Mouse (Mus musculus) limb, embryonic 11.5 days (tissue): ENCODE results near the gene Krt7. TPM values are rescaled to one million over a fixed set of nuclear protein-coding genes. Genes with fewer than 3 reads are reported as not detected.

Experiments
- ATAC-seq: fragments of 200-750 bp; cut with Nextera tagmentation; 2 replicates; pipeline ENCODE4 v1.8.0; 2017; ENCODE audit warnings: low read depth; ENCODE audit not compliant: insufficient number of reproducible peaks, low FRiP score, low TSS enrichment
- DNase-seq: peaks from one replicate; pipeline ENCODE4 v3.0.0-alpha.2; 2015; ENCODE audit warnings: low spot score
- H3K27ac ChIP-seq: fragments of 300-500 bp; sonication (generic); replicated peaks from 2 replicates; pipeline ENCODE4 v1.5.1; 2014; ENCODE audit warnings: low read depth, mild to moderate bottlenecking, low read length
- H3K27me3 ChIP-seq: fragments of 300-500 bp; sonication (generic); 2 replicates; pipeline ENCODE4 v1.6.1; 2014; ENCODE audit warnings: mild to moderate bottlenecking, low read length, mixed read lengths; ENCODE audit not compliant: control insufficient read depth, insufficient read depth
- H3K36me3 ChIP-seq: fragments of 300-500 bp; sonication (generic); 2 replicates; pipeline ENCODE4 v1.6.1; 2014; ENCODE audit warnings: mild to moderate bottlenecking, low read length, moderate library complexity, mixed read lengths; ENCODE audit not compliant: control insufficient read depth, insufficient read depth
- H3K4me1 ChIP-seq: fragments of 300-500 bp; sonication (generic); 2 replicates; pipeline ENCODE4 v1.6.1; 2014; ENCODE audit warnings: low read length, mixed read lengths; ENCODE audit not compliant: control insufficient read depth, insufficient read depth
- H3K4me2 ChIP-seq: fragments of 300-500 bp; sonication (generic); 2 replicates; pipeline ENCODE4 v1.6.1; 2014; ENCODE audit warnings: low read depth, mild to moderate bottlenecking, moderate library complexity; ENCODE audit not compliant: severe bottlenecking
- H3K4me3 ChIP-seq: fragments of 300-500 bp; sonication (generic); 2 replicates; pipeline ENCODE4 v1.5.1; 2014; ENCODE audit warnings: low read depth, low read length
- H3K9ac ChIP-seq: fragments of 300-500 bp; sonication (generic); 2 replicates; pipeline ENCODE4 v1.6.1; 2014; ENCODE audit warnings: mild to moderate bottlenecking, low read length
- H3K9me3 ChIP-seq: fragments of 300-500 bp; sonication (generic); 2 replicates; pipeline ENCODE4 v1.6.1; 2016; ENCODE audit warnings: low read length; ENCODE audit not compliant: control insufficient read depth
- WGBS: fragments of 180-500 bp; shearing (Covaris S2); extraction: QIAGEN DNeasy Blood & Tissue Kit; methylation state at CpG from one replicate; pipeline ENCODE4 v1.1.7; 2014; 5-methylcytosine and 5-hydroxymethylcytosine counted together
- polyA plus RNA-seq: library from polyadenylated mRNA; unstranded; fragments of >200 nt; fragmentation: Nextera tagmentation; extraction: Ambion mirVana; gene quantifications from 2 replicates; pipeline ENCODE4 v1.2.1, GENCODE M21; 2014

The Krt7 gene
- 15.2 and 16.1 TPM in 2 replicates for polyA plus RNA-seq

GRCm38 (mm10) chr15:101410775-101411174 lies at the start of gene Krt7:
Krt7 (plus strand) TSS chr15:101411043.
- H3K27ac ChIP-seq = no peak within 1 kb of the TSS; the same call in 1 of the 2 replicates
- ATAC-seq (no peak), DNase-seq (no peak)
- no peaks in the 10 kb centered on the region for H3K36me3 ChIP-seq
- WGBS = 46% methylated on average over 2 of the region's 2 CpGs
- H3K4me3 ChIP-seq = no peak within 1 kb of the TSS
- no peak within 1 kb of the TSS for H3K9ac ChIP-seq
- H3K4me2 ChIP-seq = peak within 1 kb of the TSS; percentile 15; the same call in 1 of the 2 replicates
- H3K9me3 ChIP-seq = no peaks in the 10 kb centered on the region
- peaks cover 14% of the 10 kb centered on the region for H3K4me1 ChIP-seq
- H3K27me3 ChIP-seq = peaks cover 20% of the 10 kb centered on the region

GRCm38 (mm10) chr15:101362393-101363010 lies 48.3 kb upstream of the Krt7 start:
- no peaks in the 10 kb centered on the region for H3K9me3 ChIP-seq
- WGBS = 61% methylated on average over 4 of the region's 4 CpGs
- no peak overlapping the region for H3K27ac ChIP-seq
- no peak for ATAC-seq
- H3K27me3 ChIP-seq = no peaks in the 10 kb centered on the region
- H3K4me3 ChIP-seq = no peak overlapping the region
- no peaks in the 10 kb centered on the region for H3K4me1 ChIP-seq
- no peak overlapping the region for H3K4me2 ChIP-seq
- no peak overlapping the region for H3K9ac ChIP-seq
- DNase-seq = no peak
- H3K36me3 ChIP-seq = no peaks in the 10 kb centered on the region

GRCm38 (mm10) chr15:101363933-101364332 lies 46.9 kb upstream of the Krt7 start:
- H3K27me3 ChIP-seq = no peaks in the 10 kb centered on the region

GRCm38 (mm10) chr15:101364425-101364824 lies 46.4 kb upstream of the Krt7 start:
- Histone ChIP-seq H3K4me3 (no peak overlapping the region), H3K4me1 (no peaks in the 10 kb centered on the region), H3K36me3 (no peaks in the 10 kb centered on the region), H3K27me3 (no peaks in the 10 kb centered on the region), H3K9me3 (no peaks in the 10 kb centered on the region), H3K27ac (no peak overlapping the region), H3K9ac (no peak overlapping the region), H3K4me2 (no peak overlapping the region)
- ATAC-seq (no peak), DNase-seq (no peak)
- 68% methylated on average over 6 of the region's 6 CpGs for WGBS

More at GRCm38 (mm10) chr15:101363933-101364332, 46.9 kb upstream of the Krt7 start:
- DNase-seq (no peak), ATAC-seq (no peak)
- no peak overlapping the region for H3K4me3 ChIP-seq
- no peak overlapping the region for H3K27ac ChIP-seq
- H3K4me1 ChIP-seq = no peaks in the 10 kb centered on the region
- WGBS = 75% methylated on average over 6 of the region's 6 CpGs
- no peaks in the 10 kb centered on the region for H3K9me3 ChIP-seq
- no peak overlapping the region for H3K9ac ChIP-seq
- H3K4me2 ChIP-seq = no peak overlapping the region
- H3K36me3 ChIP-seq = no peaks in the 10 kb centered on the region

GRCm38 (mm10) chr15:101364891-101365671 lies 45.8 kb upstream of the Krt7 start:
- Histone ChIP-seq H3K9ac (no peak overlapping the region), H3K36me3 (no peaks in the 10 kb centered on the region), H3K27ac (no peak overlapping the region), H3K27me3 (no peaks in the 10 kb centered on the region), H3K4me1 (peaks cover 4% of the 10 kb centered on the region; the same call in 1 of the 2 replicates), H3K9me3 (no peaks in the 10 kb centered on the region), H3K4me2 (no peak overlapping the region), H3K4me3 (no peak overlapping the region)
- 70% methylated on average over 7 of the region's 7 CpGs for WGBS
- DNase-seq = no peak
- ATAC-seq = no peak

- DNase-seq = no peak
- no peak for ATAC-seq
- H3K27ac ChIP-seq = no peak overlapping the region
- no peaks in the 10 kb centered on the region for H3K9me3 ChIP-seq
- H3K36me3 ChIP-seq = no peaks in the 10 kb centered on the region
- H3K9ac ChIP-seq = no peak overlapping the region
- H3K4me2 ChIP-seq = no peak overlapping the region
- peaks cover 4% of the 10 kb centered on the region; the same call in 1 of the 2 replicates for H3K4me1 ChIP-seq
- WGBS = 78% methylated on average over 4 of the region's 4 CpGs
- H3K27me3 ChIP-seq = no peaks in the 10 kb centered on the region
- no peak overlapping the region for H3K4me3 ChIP-seq
These were observed 45.1 kb upstream of the Krt7 start for GRCm38 (mm10) chr15:101365721-101366120.

GRCm38 (mm10) chr15:101366482-101366881 lies 44.4 kb upstream of the Krt7 start:
- no peak overlapping the region for H3K4me2 ChIP-seq
- H3K36me3 ChIP-seq = no peaks in the 10 kb centered on the region
- DNase-seq (no peak), ATAC-seq (no peak)
- no peak overlapping the region for H3K27ac ChIP-seq
- WGBS = 50% methylated on average over 3 of the region's 3 CpGs
- H3K9ac ChIP-seq = no peak overlapping the region
- H3K4me3 ChIP-seq = no peak overlapping the region
- H3K9me3 ChIP-seq = no peaks in the 10 kb centered on the region
- no peaks in the 10 kb centered on the region for H3K27me3 ChIP-seq
- H3K4me1 ChIP-seq = peaks cover 4% of the 10 kb centered on the region; the same call in 1 of the 2 replicates

GRCm38 (mm10) chr15:101366926-101367325 lies 43.9 kb upstream of the Krt7 start:
- Histone ChIP-seq H3K4me1 (peaks cover 4% of the 10 kb centered on the region; the same call in 1 of the 2 replicates), H3K27me3 (no peaks in the 10 kb centered on the region), H3K4me3 (no peak overlapping the region), H3K9me3 (no peaks in the 10 kb centered on the region), H3K27ac (no peak overlapping the region), H3K9ac (no peak overlapping the region), H3K36me3 (no peaks in the 10 kb centered on the region), H3K4me2 (no peak overlapping the region)
- DNase-seq (no peak), ATAC-seq (no peak)
- 55% methylated on average over 2 of the region's 2 CpGs for WGBS
